Mouse (Mus musculus): Measurements from ENCODE around the gene Mdm2. TPM values are rescaled to one million over a fixed set of nuclear protein-coding genes. Genes with fewer than 3 reads are reported as not detected.

Mdm2 gene
- polyA plus RNA-seq, 1 experiment from 2014 or later = 51.2 TPM

DNA sequence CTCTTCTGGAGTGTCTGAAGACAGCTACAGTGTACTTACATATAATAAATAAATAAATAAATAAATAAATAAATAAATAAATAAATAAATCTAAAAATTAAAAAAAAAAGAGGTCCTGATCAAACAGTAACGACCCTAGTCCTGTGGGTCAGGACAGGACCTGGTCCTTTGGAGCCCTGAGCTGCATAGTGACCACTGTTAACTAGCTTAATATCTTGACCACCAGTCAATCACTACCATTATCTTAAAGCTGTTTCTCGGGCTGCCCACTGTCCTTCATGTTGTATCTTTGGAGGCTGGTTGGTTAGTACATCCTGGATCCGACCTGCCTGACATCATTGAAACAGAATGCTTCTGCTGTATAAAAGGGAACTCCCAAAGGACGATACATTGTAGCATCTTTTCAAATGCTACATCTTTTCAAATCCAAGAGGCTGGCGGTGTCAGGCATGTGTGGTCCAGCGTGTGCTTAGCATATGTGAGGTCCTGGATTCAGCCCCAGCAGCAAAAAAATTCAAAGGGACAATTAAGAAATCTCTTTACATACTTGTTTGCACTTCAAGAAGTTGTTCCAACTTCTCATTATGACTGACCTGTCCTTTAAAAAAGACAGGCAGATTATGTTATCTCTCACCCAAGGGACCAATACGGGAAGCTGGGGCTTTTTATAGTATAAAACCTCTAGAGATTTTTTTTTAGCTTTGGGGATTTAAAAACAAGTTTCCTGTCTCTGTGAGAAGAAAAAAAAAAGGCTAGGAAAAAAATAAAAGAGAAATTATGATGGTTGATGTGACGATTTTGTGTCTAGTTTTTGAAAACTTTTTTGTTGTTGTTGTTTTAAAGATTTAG lies 57.4 kb downstream of the Mdm2 start:
- Histone ChIP-seq H3K4me3 (ENCODE audit: low read length) (no peak overlapping the region), H3K9ac (ENCODE audit: low read length) (no peak overlapping the region), H3K27me3 (ENCODE audit: control insufficient read depth, insufficient read depth, low read depth, low read length) (no peaks in the 10 kb centered on the region), H3K27ac (ENCODE audit: low read length) (no peak overlapping the region), H3K4me2 (ENCODE audit: low read depth, low read length) (no peak overlapping the region), H3K36me3 (ENCODE audit: control insufficient read depth, insufficient read depth, low read length) (no peaks in the 10 kb centered on the region), H3K4me1 (replicated peaks; ENCODE audit: control insufficient read depth, insufficient read depth, low read length) (no peaks in the 10 kb centered on the region), H3K9me3 (ENCODE audit: control insufficient read depth, low read length) (no peaks in the 10 kb centered on the region)
- WGBS = 82% methylated on average over 8 of the region's 8 CpGs
- ATAC-seq (ENCODE audit: low read depth) = no peak

DNA sequence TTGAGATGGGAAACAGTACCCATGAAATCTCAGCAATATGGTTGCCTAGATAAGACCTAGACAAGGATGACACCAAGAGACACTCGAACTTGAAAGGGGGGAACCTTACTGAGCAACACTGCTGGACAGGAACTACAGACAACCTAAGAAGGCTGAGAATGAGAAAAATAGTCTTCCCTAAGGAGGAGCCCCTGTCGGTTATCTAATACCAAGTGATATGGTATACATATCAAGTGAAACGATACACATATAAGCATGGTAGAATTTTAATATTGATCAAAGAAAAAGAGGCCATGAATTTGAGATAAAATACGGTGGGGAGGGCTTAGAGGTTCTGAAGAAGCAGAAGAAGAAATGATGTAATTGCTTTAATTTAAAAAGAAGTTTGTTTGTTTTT lies 58.2 kb downstream of the Mdm2 start:
- H3K4me2 ChIP-seq (ENCODE audit: low read depth, low read length) = no peak overlapping the region
- H3K9ac ChIP-seq (ENCODE audit: low read length) = no peak overlapping the region
- no peak for ATAC-seq (ENCODE audit: low read depth)
- H3K27me3 ChIP-seq (ENCODE audit: control insufficient read depth, insufficient read depth, low read depth, low read length) = no peaks in the 10 kb centered on the region
- H3K4me1 ChIP-seq (replicated peaks; ENCODE audit: control insufficient read depth, insufficient read depth, low read length) = no peaks in the 10 kb centered on the region
- no peak overlapping the region for H3K27ac ChIP-seq (ENCODE audit: low read length)
- no peaks in the 10 kb centered on the region for H3K9me3 ChIP-seq (ENCODE audit: control insufficient read depth, low read length)
- 86% methylated on average over 4 of the region's 4 CpGs for WGBS
- no peak overlapping the region for H3K4me3 ChIP-seq (ENCODE audit: low read length)
- no peaks in the 10 kb centered on the region for H3K36me3 ChIP-seq (ENCODE audit: control insufficient read depth, insufficient read depth, low read length)

- H3K4me2 ChIP-seq (ENCODE audit: low read depth, low read length) = no peak overlapping the region
- H3K27me3 ChIP-seq (ENCODE audit: control insufficient read depth, insufficient read depth, low read depth, low read length) = no peaks in the 10 kb centered on the region
- 68% methylated on average over 10 of the region's 10 CpGs for whole genome bisulfite sequencing
- no peaks in the 10 kb centered on the region for H3K4me1 ChIP-seq (replicated peaks; ENCODE audit: control insufficient read depth, insufficient read depth, low read length)
- no peaks in the 10 kb centered on the region for H3K9me3 ChIP-seq (ENCODE audit: control insufficient read depth, low read length)
- H3K27ac ChIP-seq (ENCODE audit: low read length) = no peak overlapping the region
- ATAC-seq (ENCODE audit: low read depth) = no peak
- H3K36me3 ChIP-seq (ENCODE audit: control insufficient read depth, insufficient read depth, low read length) = no peaks in the 10 kb centered on the region
- no peak overlapping the region for H3K4me3 ChIP-seq (ENCODE audit: low read length)
- H3K9ac ChIP-seq (ENCODE audit: low read length) = no peak overlapping the region
These were observed 58.8 kb downstream of the Mdm2 start for GRCm38 (mm10) chr10:117651587-117652377.

GRCm38 (mm10) chr10:117650725-117651124 lies 59.8 kb downstream of the Mdm2 start:
- no peaks in the 10 kb centered on the region for H3K27me3 ChIP-seq (ENCODE audit: control insufficient read depth, insufficient read depth, low read depth, low read length)
- no peak overlapping the region for H3K27ac ChIP-seq (ENCODE audit: low read length)
- no peak overlapping the region for H3K4me2 ChIP-seq (ENCODE audit: low read depth, low read length)
- H3K9ac ChIP-seq (ENCODE audit: low read length) = no peak overlapping the region
- WGBS = 77% methylated on average over 7 of the region's 7 CpGs
- H3K36me3 ChIP-seq (ENCODE audit: control insufficient read depth, insufficient read depth, low read length) = no peaks in the 10 kb centered on the region
- H3K4me1 ChIP-seq (replicated peaks; ENCODE audit: control insufficient read depth, insufficient read depth, low read length) = no peaks in the 10 kb centered on the region
- no peak overlapping the region for H3K4me3 ChIP-seq (ENCODE audit: low read length)
- H3K9me3 ChIP-seq (ENCODE audit: control insufficient read depth, low read length) = no peaks in the 10 kb centered on the region
- no peak for ATAC-seq (ENCODE audit: low read depth)

GRCm38 (mm10) chr10:117650042-117650655 lies 60.4 kb downstream of the Mdm2 start:
- no peak overlapping the region for H3K27ac ChIP-seq (ENCODE audit: low read length)
- no peaks in the 10 kb centered on the region for H3K4me1 ChIP-seq (replicated peaks; ENCODE audit: control insufficient read depth, insufficient read depth, low read length)
- no peaks in the 10 kb centered on the region for H3K27me3 ChIP-seq (ENCODE audit: control insufficient read depth, insufficient read depth, low read depth, low read length)
- H3K4me2 ChIP-seq (ENCODE audit: low read depth, low read length) = no peak overlapping the region
- no peaks in the 10 kb centered on the region for H3K36me3 ChIP-seq (ENCODE audit: control insufficient read depth, insufficient read depth, low read length)
- H3K9me3 ChIP-seq (ENCODE audit: control insufficient read depth, low read length) = no peaks in the 10 kb centered on the region
- no peak overlapping the region for H3K4me3 ChIP-seq (ENCODE audit: low read length)
- no peak overlapping the region for H3K9ac ChIP-seq (ENCODE audit: low read length)
- no peak for ATAC-seq (ENCODE audit: low read depth)
- 83% methylated on average over 12 of the region's 12 CpGs for WGBS

GRCm38 (mm10) chr10:117649292-117650041 lies 61.1 kb downstream of the Mdm2 start:
- no peak for ATAC-seq (ENCODE audit: low read depth)
- Histone ChIP-seq H3K4me3 (ENCODE audit: low read length) (no peak overlapping the region), H3K27ac (ENCODE audit: low read length) (no peak overlapping the region), H3K4me1 (replicated peaks; ENCODE audit: control insufficient read depth, insufficient read depth, low read length) (no peaks in the 10 kb centered on the region), H3K27me3 (ENCODE audit: control insufficient read depth, insufficient read depth, low read depth, low read length) (no peaks in the 10 kb centered on the region), H3K36me3 (ENCODE audit: control insufficient read depth, insufficient read depth, low read length) (no peaks in the 10 kb centered on the region), H3K9me3 (ENCODE audit: control insufficient read depth, low read length) (no peaks in the 10 kb centered on the region), H3K4me2 (ENCODE audit: low read depth, low read length) (no peak overlapping the region), H3K9ac (ENCODE audit: low read length) (no peak overlapping the region)
- 85% methylated on average over 11 of the region's 11 CpGs for WGBS

DNA sequence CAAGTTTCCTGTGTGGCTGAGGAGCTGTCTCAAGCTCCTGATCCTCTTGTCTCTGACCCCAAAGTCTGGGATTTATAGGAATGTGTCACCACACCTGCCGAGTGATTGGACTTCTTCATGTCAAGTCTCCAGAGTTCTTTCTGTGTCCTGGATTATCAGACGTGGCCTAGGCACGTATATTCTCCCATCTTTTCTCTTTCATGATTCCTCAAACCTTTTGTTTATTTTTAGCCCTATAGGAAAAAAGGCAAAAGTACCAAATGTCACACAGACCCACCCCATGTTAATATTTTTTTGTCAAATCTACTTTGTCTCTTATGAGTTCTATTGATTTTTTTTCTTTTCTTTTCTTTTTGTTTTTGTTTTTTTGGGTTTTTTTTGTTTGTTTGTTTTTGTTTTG lies 61.9 kb downstream of the Mdm2 start:
- Histone ChIP-seq H3K9ac (ENCODE audit: low read length) (no peak overlapping the region), H3K4me2 (ENCODE audit: low read depth, low read length) (no peak overlapping the region), H3K9me3 (ENCODE audit: control insufficient read depth, low read length) (no peaks in the 10 kb centered on the region), H3K27ac (ENCODE audit: low read length) (no peak overlapping the region), H3K36me3 (ENCODE audit: control insufficient read depth, insufficient read depth, low read length) (no peaks in the 10 kb centered on the region), H3K4me1 (replicated peaks; ENCODE audit: control insufficient read depth, insufficient read depth, low read length) (no peaks in the 10 kb centered on the region), H3K4me3 (ENCODE audit: low read length) (no peak overlapping the region), H3K27me3 (ENCODE audit: control insufficient read depth, insufficient read depth, low read depth, low read length) (no peaks in the 10 kb centered on the region)
- 69% methylated on average over 3 of the region's 3 CpGs for WGBS
- no peak for ATAC-seq (ENCODE audit: low read depth)

DNA sequence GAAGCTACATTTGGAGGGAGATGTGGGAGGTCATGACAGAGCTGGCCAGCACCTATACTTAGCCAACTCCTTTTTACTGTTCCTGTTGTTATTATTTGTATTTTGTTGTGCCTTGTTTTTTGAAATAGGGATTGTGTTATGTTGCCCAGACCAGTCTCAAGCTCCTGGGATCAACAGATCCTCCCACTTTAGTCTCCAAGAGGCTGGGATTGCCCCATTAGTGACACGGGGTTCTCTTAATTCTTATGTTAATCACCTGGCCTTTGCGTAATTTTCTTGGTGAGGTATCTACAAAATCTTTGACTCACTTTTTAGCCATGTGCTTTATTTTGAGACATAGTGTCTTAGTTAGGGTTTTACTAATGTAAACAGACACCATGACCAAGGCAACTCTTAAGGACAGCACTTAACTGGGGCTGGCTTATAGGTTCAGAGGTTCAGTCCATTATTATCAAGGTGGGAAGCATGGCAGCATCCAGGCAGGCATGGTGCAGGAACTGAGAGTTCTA lies 62.5 kb downstream of the Mdm2 start:
- ATAC-seq (ENCODE audit: low read depth) = no peak
- 84% methylated on average over 2 of the region's 2 CpGs for WGBS

More for the DNA sequence above, 62.5 kb downstream of the Mdm2 start:
- Histone ChIP-seq H3K27ac (ENCODE audit: low read length) (no peak overlapping the region), H3K4me1 (replicated peaks; ENCODE audit: control insufficient read depth, insufficient read depth, low read length) (no peaks in the 10 kb centered on the region), H3K4me3 (ENCODE audit: low read length) (no peak overlapping the region), H3K9ac (ENCODE audit: low read length) (no peak overlapping the region), H3K27me3 (ENCODE audit: control insufficient read depth, insufficient read depth, low read depth, low read length) (no peaks in the 10 kb centered on the region), H3K36me3 (ENCODE audit: control insufficient read depth, insufficient read depth, low read length) (no peaks in the 10 kb centered on the region), H3K9me3 (ENCODE audit: control insufficient read depth, low read length) (no peaks in the 10 kb centered on the region), H3K4me2 (ENCODE audit: low read depth, low read length) (no peak overlapping the region)

Measured in lung, embryonic 16.5 days (tissue).